Mouse (Mus musculus) small intestine, adult 2 months (tissue): Measurements from ENCODE around the gene Igfbp6.

Experiments used
- CTCF ChIP-seq: fragments of 200-500 bp; IDR thresholded peaks from 2 replicates; pipeline ENCODE4 v1.5.1; 2012; ENCODE audit warnings: low read depth, mild to moderate bottlenecking, control low read depth, inconsistent platforms, low read length, moderate library complexity, mixed read lengths; ENCODE audit not compliant: insufficient replicate concordance, insufficient read length; ENCODE audit errors: extremely low read depth
- POLR2A ChIP-seq: fragments of 200-500 bp; IDR thresholded peaks from 2 replicates; pipeline ENCODE4 v1.6.1; 2012; ENCODE audit warnings: low read depth, mild to moderate bottlenecking, control low read depth, inconsistent platforms, low read length, moderate library complexity

DNA sequence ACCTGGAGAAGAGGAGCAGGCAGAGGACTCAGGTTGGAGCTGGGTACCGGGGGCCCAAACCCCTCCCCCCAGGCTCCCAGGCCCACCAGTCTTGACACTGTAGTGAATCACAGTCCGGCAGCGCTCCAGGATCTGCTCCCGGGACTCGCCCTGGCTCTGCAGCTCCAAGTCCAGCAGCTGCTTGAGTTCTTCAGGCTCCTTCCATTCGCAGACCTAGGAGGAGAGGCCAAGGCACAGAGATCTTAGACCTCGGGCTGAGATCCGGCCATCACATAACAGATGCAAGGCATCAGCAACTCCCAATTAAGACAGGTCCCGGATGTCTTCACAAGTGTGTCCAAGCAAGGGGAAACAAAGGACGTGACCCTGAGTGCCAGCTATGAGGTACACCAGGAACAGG lies 43.9 kb downstream of the Igfbp6 start:
- TF ChIP-seq POLR2A (no peak), CTCF (no peak)
